ENCODE assay signal across 16 mouse cellular contexts in the genomic region with DNA sequence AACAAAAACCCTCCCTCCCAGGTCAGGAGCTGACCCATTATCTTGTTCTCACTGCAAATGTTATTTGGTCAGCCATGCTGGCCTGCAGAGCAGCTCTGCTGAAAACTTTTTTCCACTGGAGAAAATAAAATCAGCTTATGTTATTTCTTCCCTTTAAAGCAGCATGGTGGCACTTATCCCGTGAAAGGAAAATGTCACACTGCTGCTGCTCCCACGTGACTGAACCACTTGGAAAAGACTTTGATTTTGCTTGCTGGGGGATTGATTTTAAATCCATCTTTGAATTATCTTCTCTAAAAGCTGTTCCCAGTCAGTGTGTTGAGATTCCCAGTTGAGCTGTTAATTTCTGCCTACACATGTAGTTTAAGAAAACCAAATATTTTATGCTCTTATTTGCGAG.
DNase-seq lines count a peak whose midpoint lies in the region; ATAC-seq and TF ChIP-seq lines count a peak whose summit lies in the region.
"Had no signal": no experiment of that assay in that cellular context is flagged by ENCODE, and none has a peak within 500 bp of the region (broad histone marks: within the 10 kb centered on the region; RNA-seq: fewer than 3 reads in every experiment).

No protein-coding gene starts in this region.

- no peak for TF ChIP-seq POLR2A in cerebellum, adult 2 months (IDR thresholded peaks at IDR 0.05; ENCODE audit: borderline replicate concordance, insufficient read depth, low read length)

- ATAC-seq in forebrain, postnatal 0 days = no peak; the same call in 1 of the 2 replicates
- ATAC-seq in midbrain, embryonic 15.5 days (replicated peaks) = no peak
- no peak for ATAC-seq in liver, embryonic 11.5 days (replicated peaks; ENCODE audit: low FRiP score)
- ATAC-seq: CD4-positive, CD25-positive, alpha-beta regulatory T cell, adult 4 months had no signal

- DNase-seq in cerebellum, adult 2 months = no peak
- DNase-seq in cerebellum, adult 11-12 months = no peak
- DNase-seq in left cerebral cortex, adult 2 months (ENCODE audit: extremely low spot score in 1 of 2, low spot score in 2 of 2) = no peak
- DNase-seq in left cerebral cortex, postnatal 4 days = no peak
- peak; percentile 50 for DNase-seq in forebrain, postnatal 0 days
- no peak for DNase-seq in liver, embryonic 11.5 days (ENCODE audit: low spot score)
- DNase-seq in frontal cortex, postnatal 25 days (ENCODE audit: low spot score in 2 of 2) = no peak
- DNase-seq: cerebellum, adult 11 months; cerebellum, postnatal 36 days; spleen, adult 18-20 months; thymus, adult 2 months had no signal

- 63% methylated on average over 3 of the region's 3 CpGs for WGBS in cerebellum, adult 2 months
- 32% methylated on average over 3 of the region's 3 CpGs for WGBS in forebrain, postnatal 0 days
- WGBS in midbrain, embryonic 15.5 days = 34% methylated on average over 3 of the region's 3 CpGs
- 61% methylated on average over 3 of the region's 3 CpGs for WGBS in liver, embryonic 11.5 days

- TF ChIP-seq CTCF in cerebellum, adult 2 months (IDR thresholded peaks at IDR 0.05; ENCODE audit: borderline replicate concordance, insufficient read depth, low read depth, low read length) = no peak
- TF ChIP-seq CTCF in left cerebral cortex, adult 2 months (IDR thresholded peaks at IDR 0.05) = no peak
- TF ChIP-seq CTCF in forebrain, postnatal 0 days (IDR thresholded peaks at IDR 0.05; ENCODE audit: low read depth) = no peak

- H3K9ac ChIP-seq in forebrain, postnatal 0 days = no peak overlapping the region
- no peak overlapping the region for H3K9ac ChIP-seq in midbrain, embryonic 15.5 days
- no peak overlapping the region for H3K9ac ChIP-seq in liver, embryonic 11.5 days (ENCODE audit: low read depth, low read length)
- H3K9ac ChIP-seq: embryonic facial prominence, embryonic 12.5 days; heart, embryonic 13.5 days had no signal

- no peaks in the 10 kb centered on the region for H3K4me1 ChIP-seq in cerebellum, adult 2 months (ENCODE audit: control insufficient read depth, insufficient read depth, low read length)
- 0 out of 2 replicates have a peak, but pooled peaks cover 5% of the 10 kb centered on the region for H3K4me1 ChIP-seq in forebrain, postnatal 0 days (ENCODE audit: insufficient read depth)
- H3K4me1 ChIP-seq in midbrain, embryonic 15.5 days = peaks cover 7% of the 10 kb centered on the region
- no peaks in the 10 kb centered on the region for H3K4me1 ChIP-seq in liver, embryonic 11.5 days (replicated peaks; ENCODE audit: control insufficient read depth, insufficient read depth, low read length)
- H3K4me1 ChIP-seq: heart, embryonic 13.5 days had no signal

- no peak overlapping the region for H3K4me2 ChIP-seq in forebrain, postnatal 0 days (ENCODE audit: low read depth)
- no peak overlapping the region for H3K4me2 ChIP-seq in midbrain, embryonic 15.5 days
- H3K4me2 ChIP-seq in liver, embryonic 11.5 days = no peak overlapping the region
- H3K4me2 ChIP-seq: embryonic facial prominence, embryonic 12.5 days; heart, embryonic 13.5 days had no signal

- no peak overlapping the region for H3K4me3 ChIP-seq in cerebellum, adult 2 months (replicated peaks; ENCODE audit: insufficient read depth, low read depth, low read length)
- H3K4me3 ChIP-seq in left cerebral cortex, adult 2 months = no peak overlapping the region
- H3K4me3 ChIP-seq in forebrain, postnatal 0 days (ENCODE audit: low read depth, low read length) = no peak overlapping the region
- no peak overlapping the region for H3K4me3 ChIP-seq in midbrain, embryonic 15.5 days
- no peak overlapping the region for H3K4me3 ChIP-seq in liver, embryonic 11.5 days (ENCODE audit: low read depth, low read length)
- H3K4me3 ChIP-seq: embryonic facial prominence, embryonic 12.5 days; gastrocnemius, adult 2 months; heart, embryonic 13.5 days had no signal

- H3K27ac ChIP-seq in cerebellum, adult 2 months (ENCODE audit: insufficient read depth, low read length) = 0 out of 2 replicates have a peak overlapping the region, but pooled peaks have one; percentile 52
- H3K27ac ChIP-seq in left cerebral cortex, adult 2 months = peak overlapping the region; percentile 67; the same call in 1 of the 2 replicates
- no peak overlapping the region for H3K27ac ChIP-seq in forebrain, postnatal 0 days (ENCODE audit: low read depth, low read length)
- H3K27ac ChIP-seq in midbrain, embryonic 15.5 days = peak overlapping the region; percentile 23; the same call in 1 of the 2 replicates
- no peak overlapping the region for H3K27ac ChIP-seq in liver, embryonic 11.5 days (ENCODE audit: low read depth, low read length)
- H3K27ac ChIP-seq: gastrocnemius, adult 2 months; heart, embryonic 13.5 days had no signal

- 0 out of 2 replicates have a peak, but pooled peaks cover 7% of the 10 kb centered on the region for H3K9me3 ChIP-seq in forebrain, postnatal 0 days (ENCODE audit: low read length)
- no peaks in the 10 kb centered on the region for H3K9me3 ChIP-seq in midbrain, embryonic 15.5 days
- no peaks in the 10 kb centered on the region for H3K9me3 ChIP-seq in liver, embryonic 11.5 days (ENCODE audit: control insufficient read depth, low read length)
- H3K9me3 ChIP-seq: embryonic facial prominence, embryonic 12.5 days had no signal

- intact Hi-C loops in left cerebral cortex, adult 2 months (cut with DNase I) = no loop called here
- intact Hi-C loops in left cerebral cortex, postnatal 4 days (cut with DNase I) = no loop called here

- H3K36me3 ChIP-seq in forebrain, postnatal 0 days (ENCODE audit: insufficient read depth) = no peaks in the 10 kb centered on the region
- no peaks in the 10 kb centered on the region for H3K36me3 ChIP-seq in midbrain, embryonic 15.5 days (replicated peaks)
- H3K36me3 ChIP-seq in liver, embryonic 11.5 days (ENCODE audit: control insufficient read depth, insufficient read depth, low read length) = no peaks in the 10 kb centered on the region
- H3K36me3 ChIP-seq: embryonic facial prominence, embryonic 12.5 days; heart, embryonic 13.5 days had no signal

- no peaks in the 10 kb centered on the region for H3K27me3 ChIP-seq in cerebellum, adult 2 months (ENCODE audit: control insufficient read depth, insufficient read depth, low read length)
- no peaks in the 10 kb centered on the region for H3K27me3 ChIP-seq in forebrain, postnatal 0 days (ENCODE audit: insufficient read depth, low read length)
- H3K27me3 ChIP-seq in midbrain, embryonic 15.5 days (replicated peaks) = no peaks in the 10 kb centered on the region
- H3K27me3 ChIP-seq in liver, embryonic 11.5 days (replicated peaks; ENCODE audit: control insufficient read depth, insufficient read depth, low read length) = no peaks in the 10 kb centered on the region
- H3K27me3 ChIP-seq: embryonic facial prominence, embryonic 12.5 days; heart, embryonic 13.5 days had no signal

Comparison
In these comparisons a context has a peak if more than half of its experiments do, and no peak if none do; other contexts are left out.
1. H3K27ac ChIP-seq: peak in cerebellum, adult 2 months (single experiment), left cerebral cortex, adult 2 months (single experiment) and midbrain, embryonic 15.5 days (single experiment); none in forebrain, postnatal 0 days (single experiment) and liver, embryonic 11.5 days (single experiment).